Mouse (Mus musculus): ENCODE data around the gene S100a14.

S100a14 gene

DNA sequence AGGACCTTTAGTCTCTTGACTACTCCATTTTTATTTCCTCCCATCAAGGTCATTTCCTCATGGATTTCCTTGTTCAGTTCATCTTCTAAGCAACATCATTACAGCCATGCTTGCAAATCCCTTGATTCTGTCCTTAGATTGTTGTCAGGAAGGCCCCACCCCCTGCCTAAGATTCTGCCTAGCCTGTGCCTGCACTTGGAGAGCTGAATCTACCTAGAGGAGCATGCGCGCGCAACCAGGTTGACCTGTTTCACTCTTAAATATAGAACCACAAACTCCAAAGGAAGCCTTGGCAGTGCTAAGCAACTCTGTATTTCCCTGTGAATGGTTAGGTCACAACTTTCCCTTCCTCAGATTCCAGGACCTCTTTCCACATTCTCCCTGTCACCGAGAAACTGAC, 8.9 kb upstream of the S100a14 start:
- DNase-seq (ENCODE audit: low spot score in 2 of 2): no peak

DNA sequence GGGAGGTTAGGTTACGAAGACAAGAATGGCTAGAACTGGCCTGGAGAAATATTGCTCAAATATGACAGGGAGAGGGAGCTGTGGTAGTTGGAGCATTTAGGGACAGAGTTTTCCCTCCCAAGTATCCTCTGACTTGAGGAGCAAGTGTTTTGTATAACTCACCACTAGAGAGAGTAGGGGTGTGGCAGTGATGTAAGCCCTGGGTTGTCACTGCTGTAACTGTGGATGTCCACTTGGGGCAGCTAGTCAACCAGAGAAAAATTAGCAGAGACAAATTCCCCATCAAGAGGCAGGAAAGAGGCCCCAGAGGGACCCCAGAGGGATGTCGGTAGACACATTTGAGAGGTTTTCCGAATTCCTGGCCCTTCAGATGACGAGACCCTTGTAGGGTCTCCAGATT, 1.2 kb upstream of the S100a14 start:
- DNase-seq (ENCODE audit: low spot score in 2 of 2): peak in 1 of 2 experiments; percentile 33

DNA sequence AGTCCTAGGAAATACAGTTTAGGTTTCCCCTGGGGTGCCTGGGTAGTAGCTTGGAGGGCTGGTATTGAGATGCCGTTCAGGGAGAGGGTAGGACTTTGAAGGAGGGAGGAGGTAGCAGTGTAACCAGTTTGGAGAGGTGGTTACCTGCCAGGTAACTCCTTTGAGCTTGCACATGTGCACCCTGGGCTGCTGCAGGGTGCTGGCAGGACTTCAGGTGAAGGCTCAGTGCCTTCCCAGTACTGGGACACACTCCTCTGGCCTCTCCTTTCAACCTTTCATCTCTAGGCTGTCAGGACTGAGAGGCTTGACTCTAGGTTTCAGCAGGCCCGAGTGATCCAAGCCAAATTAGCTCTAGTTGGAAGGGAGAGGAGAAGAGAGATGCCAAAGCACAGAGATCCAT, 580 bp upstream of the S100a14 start:
- no peak for DNase-seq (ENCODE audit: low spot score in 2 of 2)

DNA sequence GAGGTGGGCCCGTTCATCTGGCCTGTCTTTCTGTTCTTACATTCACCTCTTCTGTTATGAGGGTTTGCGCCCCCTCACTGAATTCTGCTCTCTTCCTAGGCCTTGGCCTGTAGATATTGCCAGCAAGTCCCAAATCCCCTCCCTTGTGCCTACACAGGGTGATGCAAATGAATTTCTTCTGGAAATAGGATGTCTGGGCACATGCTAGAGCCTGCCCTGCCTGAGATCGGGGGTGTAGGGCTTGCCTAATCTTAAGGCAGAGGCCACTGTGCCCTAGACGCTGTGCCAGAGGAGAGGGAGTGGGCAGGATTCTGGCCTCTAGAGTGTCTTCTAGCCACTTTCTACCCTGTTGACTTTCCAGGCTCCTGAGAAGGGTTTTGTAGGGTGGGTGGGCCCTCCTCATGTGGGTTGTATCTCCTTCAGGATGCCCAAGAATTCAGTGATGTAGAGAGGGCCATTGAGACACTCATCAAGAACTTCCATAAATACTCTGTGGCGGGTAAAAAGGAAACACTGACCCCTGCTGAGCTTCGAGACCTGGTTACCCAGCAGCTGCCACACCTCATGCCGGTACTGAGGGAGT, 726 bp downstream of the S100a14 start:
- no peak for DNase-seq (ENCODE audit: low spot score in 2 of 2)

DNA sequence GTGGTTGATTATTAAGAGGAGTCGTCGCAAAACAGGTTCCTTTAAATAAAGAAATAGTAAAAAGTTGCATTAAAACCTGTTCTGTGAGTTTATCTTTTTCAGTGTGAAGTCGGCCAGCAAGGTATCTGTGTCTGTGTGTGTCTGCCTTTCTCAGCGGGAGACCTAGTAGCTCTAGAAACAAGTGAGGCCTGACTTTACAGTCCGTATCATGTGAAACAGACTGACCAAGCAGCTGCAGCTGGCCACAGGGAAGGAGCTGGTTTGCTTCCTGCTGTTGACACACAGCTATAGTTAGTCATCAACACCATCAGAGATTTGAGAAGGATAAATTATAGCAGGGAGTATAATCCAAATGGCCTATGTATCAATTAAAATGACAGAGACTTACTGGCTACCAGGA, 5.1 kb downstream of the S100a14 start:
- no peak for DNase-seq (ENCODE audit: low spot score in 2 of 2)

DNA sequence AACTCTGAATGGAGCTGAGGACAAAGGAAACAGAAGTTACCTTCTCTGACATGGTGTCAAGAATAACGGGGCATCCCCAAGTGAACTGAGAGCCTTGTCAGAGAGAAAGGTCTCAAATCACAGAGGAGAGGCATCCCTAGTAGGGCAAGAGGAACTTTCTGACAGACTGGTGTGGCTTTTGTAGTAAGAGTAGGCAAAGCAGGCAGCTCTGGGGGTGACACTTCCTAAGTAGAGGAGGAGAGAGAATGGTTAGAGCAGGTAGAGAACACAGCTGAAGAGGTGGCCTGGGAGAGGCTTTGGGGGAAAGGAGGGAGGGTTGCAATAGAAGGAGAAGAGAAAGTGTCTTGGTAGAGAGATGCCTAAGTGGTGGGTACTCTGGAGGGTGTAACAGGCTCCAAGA, 8.8 kb downstream of the S100a14 start:
- DNase-seq (ENCODE audit: low spot score in 2 of 2): no peak

DNA sequence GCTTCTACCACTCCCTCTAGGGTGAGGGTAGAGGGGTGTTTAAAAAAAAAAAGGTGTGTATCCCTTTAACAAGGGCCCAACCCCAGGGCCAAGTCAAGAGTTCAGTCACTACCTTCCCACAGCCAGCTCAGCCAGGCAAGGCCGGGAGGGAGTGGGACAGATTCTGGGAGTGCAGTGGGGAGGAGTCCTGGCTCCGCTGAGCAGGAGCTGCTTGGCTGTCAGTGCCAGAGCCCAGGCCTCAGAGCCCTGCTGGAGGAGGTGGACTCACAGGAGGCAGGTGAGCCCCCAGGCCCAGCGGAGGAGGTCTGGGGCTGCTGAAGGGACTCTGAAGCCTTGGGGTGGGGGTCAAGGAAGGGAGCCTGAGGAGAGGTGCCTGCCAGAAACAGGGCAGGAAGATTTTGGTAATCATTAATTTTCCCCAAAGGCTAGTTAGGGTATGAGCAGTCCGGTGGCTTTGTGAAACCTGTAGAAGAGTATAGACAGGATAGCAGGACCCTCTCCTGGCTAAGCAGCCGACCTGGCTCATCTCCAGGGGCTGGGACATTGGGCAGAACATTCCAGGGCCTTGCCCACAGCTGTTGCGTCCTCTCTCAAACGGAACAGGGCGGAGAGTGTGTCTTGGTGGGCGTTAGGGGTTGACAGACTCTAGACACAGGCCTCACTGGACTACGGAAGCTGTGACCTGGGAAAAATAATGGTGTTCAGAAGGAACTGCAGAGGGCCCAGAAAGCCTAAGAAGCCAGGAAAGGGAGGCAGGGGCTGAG, 10.7 kb downstream of the S100a14 start, which contains the start of gene S100a16:
Gene S100a16 (plus strand): TSS at position 114 of the 764 bp plus-strand sequence.
- DNase-seq (ENCODE audit: low spot score in 2 of 2): no peak

DNA sequence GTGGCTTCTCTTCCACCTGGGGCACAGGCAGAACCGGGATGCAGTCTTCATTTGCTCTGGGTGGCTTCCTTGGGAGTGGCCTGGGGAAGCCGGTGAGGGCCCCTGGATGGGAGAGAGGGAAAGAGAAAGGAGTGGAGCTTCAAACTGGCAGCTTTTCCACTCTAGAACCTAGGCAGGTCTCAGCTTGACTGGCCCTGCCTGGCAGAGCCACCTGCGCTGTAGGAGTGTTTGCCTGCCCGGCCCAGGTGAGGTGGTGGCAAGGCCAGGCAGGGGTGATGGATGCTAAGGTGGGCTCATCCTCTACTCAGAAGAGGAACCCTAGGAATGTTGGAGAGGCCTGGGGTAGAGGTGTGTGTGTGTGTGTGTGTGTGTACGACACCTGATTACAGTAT, 11.2 kb downstream of the S100a14 start:
- no peak for DNase-seq (ENCODE audit: low spot score in 2 of 2)

DNA sequence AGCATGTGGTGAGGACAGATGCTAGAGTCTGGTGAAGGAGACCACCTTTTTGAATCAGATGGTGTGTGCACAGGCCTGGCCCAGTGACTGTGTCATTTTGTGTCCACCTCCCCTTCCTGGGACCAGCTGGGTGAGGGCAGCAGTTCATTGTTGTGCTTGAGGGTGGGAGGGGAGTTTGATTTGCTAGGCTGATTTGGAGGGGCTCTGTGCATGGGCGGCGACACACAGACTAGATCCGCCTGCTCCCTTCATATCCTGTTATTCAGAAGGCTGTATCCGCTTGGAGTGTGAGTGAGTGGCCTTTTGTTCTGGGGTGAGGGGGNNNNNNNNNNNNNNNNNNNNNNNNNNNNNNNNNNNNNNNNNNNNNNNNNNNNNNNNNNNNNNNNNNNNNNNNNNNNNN, 14.2 kb downstream of the S100a14 start:
- no peak for DNase-seq (ENCODE audit: low spot score in 2 of 2)

DNA sequence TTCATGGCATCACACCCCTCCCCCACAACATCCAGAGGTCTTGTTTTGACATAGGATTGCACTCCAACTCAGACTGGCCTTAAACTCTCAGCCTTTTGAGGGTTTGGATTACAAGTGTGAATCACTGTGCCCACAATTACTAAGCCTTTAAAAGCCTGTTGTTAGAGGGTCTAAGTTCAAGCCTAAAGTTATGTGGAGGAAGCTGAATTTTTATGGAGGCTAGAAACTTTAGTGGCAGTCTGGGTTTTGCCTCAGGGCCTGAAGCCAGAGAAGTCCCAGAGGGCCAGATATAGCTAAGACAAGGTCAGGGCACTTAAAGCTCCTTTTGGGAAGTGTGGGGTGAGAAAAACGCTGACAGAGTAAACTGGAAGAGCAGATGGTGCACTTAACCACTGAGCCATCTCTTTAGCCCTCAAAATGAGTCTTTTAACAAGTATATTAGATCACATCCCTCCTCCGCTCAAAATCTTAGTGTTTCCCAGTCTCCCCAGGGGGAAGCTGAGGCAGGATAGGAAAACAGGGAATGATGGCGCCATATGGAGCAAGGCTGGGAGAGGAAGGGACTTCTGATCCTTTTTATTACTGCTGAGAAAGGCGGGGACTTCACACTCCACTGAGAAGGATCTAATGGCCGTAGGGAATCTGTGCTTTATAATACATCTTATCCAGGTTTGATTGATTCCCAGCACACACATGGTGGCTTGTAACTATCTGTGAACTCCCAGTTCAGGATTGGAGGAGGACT, 23.2 kb downstream of the S100a14 start:
- no peak for DNase-seq (ENCODE audit: low spot score in 2 of 2)

DNA sequence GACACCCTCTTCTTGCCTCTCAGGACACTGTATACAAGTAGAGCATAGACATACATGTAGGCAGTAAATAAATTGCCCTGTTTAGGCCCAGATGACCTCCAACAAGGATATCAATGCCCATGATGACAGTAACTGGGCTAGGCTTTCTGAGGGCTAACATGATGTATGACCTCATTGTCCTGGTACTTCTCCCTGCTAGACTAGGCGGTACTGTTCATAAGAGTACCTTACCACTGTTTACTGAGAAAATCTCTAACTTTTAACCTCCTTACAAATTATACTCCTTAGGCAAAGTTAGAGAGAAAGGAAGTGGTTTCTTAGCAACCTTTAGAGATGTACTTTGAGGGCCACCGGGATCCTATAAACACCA, 23.8 kb downstream of the S100a14 start:
- no peak for DNase-seq (ENCODE audit: low spot score in 2 of 2)

DNA sequence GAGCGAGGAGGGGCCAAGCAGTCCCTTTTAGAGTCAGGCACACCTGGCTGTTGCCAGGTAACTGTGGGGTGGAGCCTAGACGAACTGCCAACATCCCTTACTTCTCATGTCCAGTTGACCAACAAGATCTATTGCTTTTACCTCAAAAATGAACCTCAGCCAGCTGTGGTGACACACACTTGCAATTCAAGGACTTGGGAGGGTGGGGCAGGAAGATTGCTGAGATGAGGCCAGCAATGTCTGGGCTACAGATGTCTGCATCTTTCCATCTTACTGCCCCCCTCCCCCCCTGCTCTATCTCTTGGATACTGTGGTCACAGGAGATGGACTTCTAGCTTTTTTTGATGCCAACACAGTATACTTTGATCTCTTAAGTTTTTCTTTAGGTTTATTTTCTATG, 25.6 kb downstream of the S100a14 start:
- no peak for DNase-seq (ENCODE audit: low spot score in 2 of 2)

DNA sequence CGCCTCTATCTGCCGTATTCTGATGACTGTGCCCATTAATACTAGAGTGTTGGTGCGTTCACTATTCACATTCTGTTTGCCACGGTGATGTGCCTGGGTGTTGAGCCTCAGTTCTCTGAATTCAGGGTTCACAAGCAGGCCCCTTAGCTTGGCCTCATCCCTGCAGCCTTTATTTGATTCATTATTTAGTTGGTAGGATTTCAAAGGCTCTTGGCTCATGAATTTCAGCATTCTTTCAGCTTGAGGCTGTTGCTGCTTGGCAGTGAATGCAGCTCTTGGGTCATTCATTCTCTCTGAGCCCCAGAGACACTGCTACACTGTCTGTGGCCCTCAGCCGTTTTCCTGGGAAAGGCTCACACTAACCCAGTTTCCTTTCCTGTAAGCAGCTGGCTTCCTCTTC, 29.3 kb downstream of the S100a14 start:
- no peak for DNase-seq (ENCODE audit: low spot score in 2 of 2)

DNA sequence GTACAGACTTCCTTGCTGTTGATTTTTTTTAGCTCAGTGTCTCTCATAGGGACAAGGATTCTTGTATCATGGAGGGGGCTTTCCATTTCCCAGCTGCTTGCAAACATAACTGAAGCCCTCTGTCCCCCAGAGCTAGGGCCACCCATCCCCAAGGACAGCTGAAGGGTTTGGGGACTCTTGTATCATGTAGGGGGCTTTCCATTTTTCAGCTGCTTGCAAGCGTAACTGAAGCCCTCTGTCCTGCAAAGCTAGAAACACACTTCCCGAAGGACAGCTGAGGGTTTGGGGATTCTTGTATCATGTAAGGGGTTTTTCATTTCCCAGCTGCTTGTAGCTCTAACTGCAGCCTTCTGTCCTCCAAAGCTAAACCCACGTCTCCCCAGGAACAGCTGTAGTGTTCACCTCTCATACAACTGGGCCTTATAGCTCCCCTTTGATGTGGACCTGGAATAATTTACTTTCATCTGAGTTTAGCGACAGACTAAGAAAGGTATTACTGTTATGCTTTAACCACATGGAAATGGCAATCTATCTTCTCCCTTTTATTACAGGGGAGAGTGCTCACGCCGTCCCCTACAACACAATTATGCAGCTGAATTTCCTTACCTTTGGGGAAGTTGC, 33.5 kb downstream of the S100a14 start, which contains the start of gene S100a3:
Gene S100a3 (plus strand): TSS at position 571 of the 621 bp plus-strand sequence.
- DNase-seq (ENCODE audit: low spot score in 2 of 2): no peak

DNA sequence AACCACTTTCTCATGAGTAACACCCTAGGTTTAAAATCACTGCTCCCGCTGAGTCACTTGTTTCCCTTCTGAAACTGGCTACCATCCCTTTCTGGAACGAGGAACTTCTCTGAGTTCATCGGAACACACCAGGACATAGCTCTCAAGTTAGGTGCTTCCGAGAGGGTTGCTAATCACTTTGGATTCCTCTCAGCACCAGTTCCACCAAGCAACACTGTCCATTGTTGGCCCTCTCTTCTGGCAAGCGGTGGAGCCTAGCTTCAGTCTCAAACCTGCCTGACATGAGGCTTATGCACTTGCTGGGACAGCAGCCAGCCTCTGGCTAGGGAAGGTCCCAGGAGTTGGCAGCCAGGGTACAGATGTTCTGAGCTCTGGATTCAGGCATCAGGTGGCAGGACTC, 48.0 kb downstream of the S100a14 start:
- no peak for DNase-seq (ENCODE audit: low spot score in 2 of 2)

DNA sequence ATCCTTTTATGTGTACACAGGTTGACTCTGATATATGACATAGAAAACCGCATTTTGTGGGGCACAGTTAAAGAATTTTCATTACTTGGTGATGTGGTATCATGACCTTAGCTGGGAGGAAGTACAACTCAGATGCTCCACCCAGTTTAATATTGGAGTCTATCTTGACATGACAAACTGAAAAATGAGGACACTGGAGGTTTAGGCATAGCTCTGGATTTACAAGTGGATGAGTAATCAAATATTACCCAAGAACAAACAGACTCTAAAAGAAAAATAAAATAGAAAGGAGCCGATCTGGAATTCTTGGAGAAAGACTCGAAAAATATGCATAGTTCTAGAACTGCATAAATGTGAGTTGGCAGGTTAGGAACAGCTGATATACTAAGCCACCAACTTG, 48.7 kb downstream of the S100a14 start:
- no peak for DNase-seq (ENCODE audit: low spot score in 2 of 2)

DNA sequence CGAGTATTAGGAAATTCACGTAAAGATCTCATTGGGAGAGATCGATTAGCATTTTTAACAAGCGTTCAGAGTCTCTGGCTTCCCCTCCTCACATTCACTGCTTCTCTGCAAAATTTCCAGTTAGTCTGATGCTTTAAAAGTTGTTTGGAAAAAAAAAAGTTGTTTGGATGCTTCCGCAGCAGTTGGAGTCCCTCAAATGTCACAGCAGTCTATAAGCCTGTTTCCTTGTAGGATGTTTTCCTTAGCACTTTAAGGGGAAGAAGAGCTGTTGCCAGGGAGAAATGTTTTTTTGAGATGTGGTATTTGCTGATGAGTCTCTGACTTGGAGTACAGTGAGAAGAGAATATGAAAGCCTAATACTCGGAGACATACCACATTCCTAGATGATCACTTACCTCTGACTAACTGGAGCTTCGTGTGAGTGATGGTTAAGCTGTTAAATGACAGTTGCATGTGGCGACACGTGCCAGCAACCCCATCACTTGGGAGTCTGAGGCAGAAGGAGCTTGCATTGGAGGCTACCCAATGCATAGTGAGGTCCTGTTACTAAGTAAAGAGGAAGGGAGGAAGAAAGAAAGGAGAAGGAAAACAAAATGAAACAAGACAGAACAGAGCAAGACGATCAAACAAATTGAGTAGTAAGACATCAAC, 49.8 kb downstream of the S100a14 start:
- DNase-seq (ENCODE audit: low spot score in 2 of 2): no peak

All from spleen, postnatal 36 days (tissue).